Mouse (Mus musculus) hindbrain, embryonic 14.5 days (tissue): ENCODE results near the gene Kcnk12. TPM values are rescaled to one million over a fixed set of nuclear protein-coding genes. Genes with fewer than 3 reads are reported as not detected.

Experiments
- ATAC-seq: fragments of 200-750 bp; cut with Nextera tagmentation; 2 replicates; pipeline ENCODE4 v1.8.0; 2017; ENCODE audit warnings: moderate number of reproducible peaks, mild to moderate bottlenecking, moderate TSS enrichment, moderate library complexity; ENCODE audit not compliant: low FRiP score
- DNase-seq: peaks from one replicate; pipeline ENCODE4 v3.0.0-alpha.2; 2015; ENCODE audit warnings: low spot score
- H3K27ac ChIP-seq: fragments of 300-500 bp; sonication (generic); 2 replicates; pipeline ENCODE4 v1.5.1; 2014; ENCODE audit warnings: mild to moderate bottlenecking, moderate library complexity
- H3K27me3 ChIP-seq: fragments of 300-500 bp; sonication (generic); 2 replicates; pipeline ENCODE4 v1.6.1; 2014; ENCODE audit warnings: mild to moderate bottlenecking, low read length, mixed read lengths; ENCODE audit not compliant: control insufficient read depth, insufficient read depth
- H3K36me3 ChIP-seq: fragments of 300-500 bp; sonication (generic); replicated peaks from 2 replicates; pipeline ENCODE4 v1.6.1; 2014; ENCODE audit not compliant: control insufficient read depth, insufficient read depth
- H3K4me1 ChIP-seq: fragments of 300-500 bp; sonication (generic); replicated peaks from 2 replicates; pipeline ENCODE4 v1.6.1; 2014; ENCODE audit warnings: antibody characterized with exemption, low read length, mixed read lengths; ENCODE audit not compliant: control insufficient read depth, insufficient read depth
- H3K4me2 ChIP-seq: fragments of 300-500 bp; sonication (generic); replicated peaks from 2 replicates; pipeline ENCODE4 v1.6.1; 2014; ENCODE audit warnings: mild to moderate bottlenecking, moderate library complexity
- H3K4me3 ChIP-seq: fragments of 300-500 bp; sonication (generic); replicated peaks from 2 replicates; pipeline ENCODE4 v1.5.1; 2014; ENCODE audit warnings: mild to moderate bottlenecking, low read length
- H3K9ac ChIP-seq: fragments of 300-500 bp; sonication (generic); 2 replicates; pipeline ENCODE4 v1.6.1; 2014
- H3K9me3 ChIP-seq: fragments of 300-500 bp; sonication (generic); 2 replicates; pipeline ENCODE4 v1.6.1; 2016; ENCODE audit warnings: low read length; ENCODE audit not compliant: control insufficient read depth
- WGBS: fragments of 180-500 bp; shearing (Covaris S2); extraction: QIAGEN DNeasy Blood & Tissue Kit; methylation state at CpG from one replicate; pipeline ENCODE4 v1.1.7; 2014; 5-methylcytosine and 5-hydroxymethylcytosine counted together
- polyA plus RNA-seq: library from polyadenylated mRNA; unstranded; fragments of >200 nt; fragmentation: Nextera tagmentation; extraction: Ambion mirVana; gene quantifications from 2 replicates; pipeline ENCODE4 v1.2.1, GENCODE M21; 2014

The Kcnk12 gene
- polyA plus RNA-seq, 1 experiment from 2014 or later: 1.1 TPM

- H3K4me2 ChIP-seq: no peak overlapping the region
- H3K36me3 ChIP-seq: peaks cover 50% of the 10 kb centered on the region
- no peak overlapping the region for H3K27ac ChIP-seq
- H3K9me3 ChIP-seq: no peaks in the 10 kb centered on the region
- 82% methylated on average over 11 of the region's 11 CpGs for WGBS
- DNase-seq: no peak
- H3K27me3 ChIP-seq: no peaks in the 10 kb centered on the region
- H3K4me3 ChIP-seq: no peak overlapping the region
- no peak for ATAC-seq
- no peaks in the 10 kb centered on the region for H3K4me1 ChIP-seq
- no peak overlapping the region for H3K9ac ChIP-seq
Measured at GRCm38 (mm10) chr17:87695874-87696465, 101.8 kb downstream of the Kcnk12 start.

Other genes with a start within 250 kb of the Kcnk12 start
- gene Epcam, start 162.0 kb downstream of the Kcnk12 start, polyA plus RNA-seq: 4.5 and 5.4 TPM in 2 replicates
- 43.9 and 46.6 TPM in 2 replicates for gene Msh2, start 125.7 kb downstream of the Kcnk12 start, polyA plus RNA-seq
- not detected in 2 replicates for gene Rpl36-ps4, start 123.0 kb upstream of the Kcnk12 start, polyA plus RNA-seq
- 28.2 and 32.0 TPM in 2 replicates for gene Msh6, start 177.1 kb upstream of the Kcnk12 start, polyA plus RNA-seq